Mouse (Mus musculus) induced T-regulatory cell, adult 2 months (primary cell): ENCODE measurements at regions not wholly inside any gene's neighbourhood (a gene's known extent, or its start where the extent isn't known, plus 50 kb on each side); places are given as distances from the start of the nearest gene placed in this dataset.

Experiments used
- DNase-seq: peaks from one replicate; pipeline ENCODE4 v3.0.0-alpha.2; 2012; ENCODE audit warnings: low read depth

- DNase-seq = no peak
Measured at GRCm38 (mm10) chr7:69837379-69837778, 529.2 kb downstream of the Nr2f2 start.

DNA sequence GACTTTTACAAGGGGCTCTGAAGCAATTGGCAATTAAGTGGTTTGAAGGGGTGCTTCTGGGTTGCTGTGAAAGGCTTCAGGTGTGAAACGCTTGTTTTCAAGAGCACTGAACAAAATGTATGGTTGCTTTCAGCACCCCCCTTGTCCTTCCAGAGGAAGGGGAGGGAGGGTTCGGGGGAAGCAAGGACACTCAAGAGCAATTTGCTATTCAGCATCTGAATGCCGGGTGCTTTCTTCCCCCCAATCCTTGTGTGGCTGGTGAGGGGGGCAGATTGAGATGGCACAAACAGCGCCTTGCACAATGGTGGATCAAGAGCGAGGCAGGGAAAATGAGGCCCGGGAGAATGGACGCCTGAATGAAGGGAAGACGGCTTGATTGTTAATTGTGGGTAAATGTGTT lies 539.3 kb downstream of the Nr2f2 start:
- DNase-seq = no peak

GRCm38 (mm10) chr7:69820570-69820969 lies 546.0 kb downstream of the Nr2f2 start:
- DNase-seq = no peak

GRCm38 (mm10) chr7:69812301-69812700 lies 554.2 kb downstream of the Nr2f2 start:
- no peak for DNase-seq

DNA sequence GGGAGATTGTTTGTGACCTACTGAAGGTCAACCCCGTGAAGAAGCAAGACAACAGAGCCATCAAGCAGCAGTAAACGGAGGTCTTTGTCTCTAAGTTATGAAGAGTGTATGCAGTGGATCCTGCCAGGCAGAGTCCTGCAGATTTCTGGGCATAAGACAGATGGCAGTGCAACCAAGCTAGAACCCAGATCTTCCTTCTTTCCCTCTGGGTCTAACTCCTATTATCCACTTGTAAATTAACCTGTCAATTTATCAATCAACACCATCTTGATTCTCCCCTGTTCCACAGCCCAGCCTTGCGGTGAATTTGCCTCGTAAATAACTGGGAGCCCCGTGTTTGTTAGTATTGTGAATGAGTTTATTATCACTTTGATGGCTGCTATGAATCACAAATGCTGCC lies 555.7 kb downstream of the Nr2f2 start:
- no peak for DNase-seq

GRCm38 (mm10) chr7:69807220-69807619 lies 559.3 kb downstream of the Nr2f2 start:
- no peak for DNase-seq

GRCm38 (mm10) chr7:69770980-69771348 lies 595.6 kb downstream of the Nr2f2 start:
- DNase-seq = no peak

GRCm38 (mm10) chr7:69770313-69770979 lies 596.1 kb downstream of the Nr2f2 start:
- DNase-seq = no peak

- DNase-seq = no peak
Measured at GRCm38 (mm10) chr7:69766451-69766850, 600.1 kb downstream of the Nr2f2 start.

- DNase-seq = no peak
Measured at GRCm38 (mm10) chr7:69740495-69740894, 626.0 kb downstream of the Nr2f2 start.

GRCm38 (mm10) chr7:69738998-69739397 lies 627.5 kb downstream of the Nr2f2 start:
- DNase-seq = no peak

- DNase-seq = no peak
Measured at GRCm38 (mm10) chr7:69715081-69715480, 651.5 kb downstream of the Nr2f2 start.

DNA sequence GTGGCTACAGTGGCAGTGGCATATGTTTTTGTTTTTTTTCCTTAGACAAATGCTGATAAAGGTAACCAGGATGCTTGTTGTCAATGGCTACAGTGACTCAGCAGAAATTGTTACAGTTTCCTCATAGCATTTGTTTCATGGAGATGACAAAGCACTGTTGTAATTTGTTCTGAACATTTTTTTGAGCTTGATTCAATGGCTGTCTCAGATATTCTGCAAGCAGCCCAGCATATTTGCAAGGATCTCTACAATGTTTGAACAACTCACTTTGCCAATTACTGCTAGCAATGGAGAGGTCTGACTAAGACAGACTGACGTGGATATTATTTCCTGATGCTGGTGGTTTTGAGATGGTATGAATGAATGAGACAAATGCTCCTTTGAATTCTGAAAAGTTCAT lies 696.3 kb downstream of the Nr2f2 start:
- DNase-seq = no peak

- no peak for DNase-seq
Measured at GRCm38 (mm10) chr7:69655583-69655982, 711.0 kb downstream of the Nr2f2 start.

- no peak for DNase-seq
Measured at GRCm38 (mm10) chr7:69645449-69645848, 721.1 kb downstream of the Nr2f2 start.

- no peak for DNase-seq
Measured at GRCm38 (mm10) chr7:69641652-69642051, 724.9 kb downstream of the Nr2f2 start.

DNA sequence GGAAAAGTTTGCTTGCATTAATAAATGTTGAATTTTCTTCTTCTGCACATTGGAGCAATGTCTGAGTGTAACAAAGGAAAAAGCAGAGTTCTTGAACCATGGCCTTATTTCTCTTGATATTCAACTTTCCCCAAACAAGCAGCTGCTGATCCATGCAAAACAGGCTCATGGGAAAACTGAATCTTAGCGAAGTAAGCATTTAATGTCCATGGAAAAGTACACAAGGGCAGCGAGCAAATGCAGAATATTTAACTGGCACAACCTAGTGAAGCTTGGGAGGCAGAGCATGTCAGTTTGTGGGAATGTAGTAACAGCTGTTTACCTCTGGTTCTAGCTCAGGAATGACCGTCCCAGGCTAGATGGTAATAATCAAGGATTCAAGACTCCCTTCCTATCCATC lies 766.7 kb downstream of the Nr2f2 start:
- no peak for DNase-seq

DNA sequence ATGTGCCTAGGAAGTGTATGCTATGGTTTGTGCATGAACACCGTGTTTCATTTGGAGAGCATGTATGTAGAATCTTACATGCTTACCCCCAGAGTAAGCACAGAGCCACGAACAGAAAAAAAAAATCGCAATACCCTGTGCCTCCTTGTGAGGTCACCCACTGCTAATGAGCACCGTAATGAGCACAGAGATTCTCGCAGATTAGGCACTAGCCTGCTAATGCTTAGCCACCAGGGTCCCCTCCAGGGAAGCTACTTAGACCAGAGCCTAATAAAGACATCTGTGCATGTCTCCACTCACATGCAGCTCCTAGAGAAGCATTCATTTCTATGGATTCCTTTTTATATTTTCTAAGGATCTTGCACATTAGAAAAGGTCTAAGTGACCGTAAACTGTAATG lies 780.8 kb downstream of the Nr2f2 start:
- DNase-seq = no peak

DNA sequence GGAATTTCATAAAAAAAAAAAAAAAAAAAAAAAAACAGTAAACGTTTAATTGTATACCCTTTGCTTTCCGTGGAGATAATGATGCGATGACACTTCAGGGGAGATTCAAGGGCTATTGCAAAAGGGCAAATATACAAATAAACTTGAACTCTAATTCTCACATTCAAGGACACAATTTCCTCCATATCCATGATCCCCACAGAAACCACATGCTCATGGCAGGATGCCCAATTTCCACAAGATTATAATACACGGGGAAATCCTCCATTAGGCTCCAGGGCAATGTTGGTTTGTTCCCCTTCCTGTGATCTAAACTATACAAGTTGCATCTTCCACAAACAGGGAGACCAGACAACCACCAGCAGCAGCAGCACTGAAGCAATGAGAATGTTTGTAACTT lies 781.4 kb downstream of the Nr2f2 start:
- DNase-seq = no peak

- no peak for DNase-seq
Measured at GRCm38 (mm10) chr7:69584516-69584915, 782.0 kb downstream of the Nr2f2 start.

- no peak for DNase-seq
Measured at GRCm38 (mm10) chr7:69583901-69584300, 782.6 kb downstream of the Nr2f2 start.

GRCm38 (mm10) chr7:69581668-69582067 lies 784.9 kb downstream of the Nr2f2 start:
- no peak for DNase-seq

DNA sequence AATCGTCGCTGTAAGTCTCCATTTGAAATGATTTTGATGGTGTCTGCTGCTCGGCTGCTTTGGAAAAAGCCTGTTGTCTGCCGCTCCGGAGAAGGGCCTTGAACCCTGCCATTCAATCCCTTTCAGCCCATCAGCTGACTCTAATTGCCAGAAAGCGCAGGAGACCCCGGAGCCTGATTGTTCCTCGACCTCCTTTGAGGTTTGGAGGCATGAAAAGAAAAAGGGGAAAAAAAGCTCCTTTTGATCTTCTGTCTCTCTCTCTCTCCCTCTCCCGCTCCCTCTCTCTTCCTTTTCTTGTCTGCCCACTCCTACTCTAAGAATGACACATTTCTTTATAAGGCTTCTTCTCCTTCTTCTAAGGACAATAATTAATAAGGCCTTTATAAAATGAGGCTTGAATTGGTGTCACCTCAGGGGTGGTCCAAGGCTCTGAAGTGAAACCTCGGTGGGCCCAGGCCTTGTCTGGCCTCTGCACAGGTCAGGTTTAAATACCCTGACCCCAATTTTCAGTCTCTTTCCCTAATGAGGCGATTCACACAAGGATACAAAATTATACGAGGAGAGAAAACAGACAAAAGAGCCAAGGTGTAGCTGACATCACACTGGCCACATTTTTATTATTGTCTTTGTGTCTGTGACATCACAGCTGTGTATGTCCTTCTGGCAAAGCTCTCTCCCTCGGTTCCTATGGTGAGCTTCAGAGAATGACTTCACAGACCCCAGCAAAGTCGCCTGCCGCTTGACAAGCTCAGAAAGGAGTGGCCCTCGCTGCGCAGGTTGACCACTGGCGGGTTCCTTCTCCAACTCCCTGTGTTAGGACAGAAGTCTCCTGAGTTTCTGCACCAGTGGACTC lies 787.4 kb downstream of the Nr2f2 start:
- no peak for DNase-seq

DNA sequence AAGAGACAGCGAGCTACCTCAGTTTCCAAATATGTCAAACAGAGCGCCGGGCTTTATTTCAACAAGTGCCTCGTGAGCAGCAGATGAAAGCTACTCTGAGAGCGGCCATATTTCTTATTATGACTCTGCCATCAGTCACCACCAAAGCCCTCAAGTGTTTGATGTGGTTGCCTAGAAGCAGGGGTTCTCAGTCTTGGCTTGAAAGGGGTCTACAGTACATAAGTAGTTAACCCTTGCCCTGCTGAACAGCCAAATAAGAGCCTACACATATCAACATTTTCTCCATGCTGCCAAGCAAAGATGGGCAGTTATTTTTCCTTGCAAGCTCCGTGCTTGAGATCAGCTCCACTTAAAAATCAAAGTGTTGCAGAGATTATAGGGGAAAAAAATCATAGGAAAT lies 788.8 kb downstream of the Nr2f2 start:
- no peak for DNase-seq
